Mouse (Mus musculus) megakaryocyte progenitor cell, adult 5-6 weeks (primary cell): ENCODE data around the gene Mt4. TPM values are rescaled to one million over a fixed set of nuclear protein-coding genes. Genes with fewer than 3 reads are reported as not detected.
"Not testable (repeated sequence)": the region's sequence is repeated elsewhere in the genome, so short reads cannot be mapped to it uniquely, and the experiment has no call there.

ENCODE experiments used
- ATAC-seq: replicated peaks from 2 replicates; pipeline ENCODE4 v1.8.0; 2016; ENCODE audit warnings: mild to moderate bottlenecking, moderate TSS enrichment, inconsistent platforms; ENCODE audit not compliant: poor library complexity
- total RNA-seq, 2 experiments: library from RNA; stranded (forward) in 1 of 2; stranded (reverse) in 1 of 2; fragments of 157-497, 149-512 nt in 1 of 2; fragments of 200-1000 nt in 1 of 2; gene quantifications; 2 replicates each; pipeline versions ENCODE4 v1.2.3 to v1.2.4; 2015 to 2017

The Mt4 gene
- total RNA-seq, 2 experiments from 2014 or later = not detected

DNA sequence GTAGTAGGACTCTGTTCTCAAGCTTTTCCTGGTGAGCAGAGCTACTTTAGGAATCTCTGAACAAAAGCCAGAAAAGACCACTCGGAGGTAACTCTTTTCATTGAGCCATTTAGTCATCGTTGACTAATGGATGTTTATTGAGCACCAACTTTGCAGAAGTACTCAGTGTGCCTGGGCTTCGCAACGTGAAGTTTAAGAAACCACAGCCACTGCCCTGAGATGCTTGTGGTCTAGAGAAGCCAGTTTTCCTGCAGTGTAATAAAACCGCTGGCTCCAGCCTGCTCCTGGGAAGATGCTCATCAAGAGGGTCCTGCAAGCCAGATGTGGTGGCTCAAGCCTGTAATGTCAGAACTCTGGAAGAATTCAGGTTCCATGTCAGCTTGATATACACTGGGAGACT, 4.9 kb upstream of the Mt4 start:
- ATAC-seq = no peak

DNA sequence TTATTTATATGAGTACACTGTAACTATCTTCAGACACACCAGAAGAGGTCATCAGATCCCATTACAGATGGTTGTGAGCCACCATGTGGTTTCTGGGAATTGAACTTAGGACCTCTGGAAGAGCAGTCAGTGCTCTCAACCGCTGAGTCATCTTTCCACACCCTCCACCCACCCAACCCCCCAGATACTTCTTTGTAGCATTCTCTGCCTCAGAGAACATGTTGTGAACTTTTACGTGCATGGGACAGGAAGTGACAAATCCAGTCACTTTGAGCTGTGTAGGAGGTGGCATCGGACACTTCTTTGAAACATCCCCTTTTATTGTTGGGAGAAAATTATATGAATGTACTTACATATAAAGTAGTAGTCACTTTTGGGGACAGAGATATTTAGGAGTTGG, 2.4 kb upstream of the Mt4 start:
- ATAC-seq = not testable (repeated sequence)

DNA sequence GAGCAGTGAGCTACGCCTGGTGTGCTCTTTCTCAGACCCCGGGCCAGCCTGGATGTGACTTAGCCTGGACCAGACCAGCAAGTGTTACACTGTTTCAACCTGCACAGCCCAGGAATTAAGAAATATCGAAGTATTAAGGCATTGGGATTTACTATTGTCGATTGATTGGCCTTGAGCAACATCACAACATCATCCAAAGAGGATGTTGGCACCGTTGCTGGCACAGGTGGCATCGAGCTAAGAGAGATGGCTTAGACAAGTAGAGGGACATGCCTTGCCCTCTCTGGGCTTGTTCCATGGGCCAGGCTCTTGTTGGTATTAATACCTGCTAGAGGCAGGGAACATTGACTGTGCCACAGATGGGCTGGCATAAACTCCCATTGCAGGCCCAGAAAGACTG, 1.4 kb upstream of the Mt4 start:
- no peak for ATAC-seq

DNA sequence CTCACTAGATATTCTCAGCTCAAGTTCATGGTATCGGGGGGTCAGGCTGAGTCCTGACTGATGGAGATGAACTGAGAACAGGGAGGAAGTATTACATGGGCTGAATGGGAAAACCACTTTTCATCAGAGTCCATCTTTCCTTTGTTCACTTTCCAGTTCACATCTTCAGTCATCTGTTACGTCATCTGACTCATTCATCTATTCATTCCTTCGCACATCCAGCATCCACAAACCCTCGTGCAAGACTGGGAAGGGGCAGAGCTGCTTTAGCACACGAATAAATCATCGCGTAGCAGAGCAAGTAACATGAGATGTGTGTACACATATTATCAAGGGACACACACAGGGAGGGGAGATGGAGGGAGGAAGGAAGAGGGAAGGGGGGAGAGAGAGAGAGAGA, 805 bp upstream of the Mt4 start:
- no peak for ATAC-seq

DNA sequence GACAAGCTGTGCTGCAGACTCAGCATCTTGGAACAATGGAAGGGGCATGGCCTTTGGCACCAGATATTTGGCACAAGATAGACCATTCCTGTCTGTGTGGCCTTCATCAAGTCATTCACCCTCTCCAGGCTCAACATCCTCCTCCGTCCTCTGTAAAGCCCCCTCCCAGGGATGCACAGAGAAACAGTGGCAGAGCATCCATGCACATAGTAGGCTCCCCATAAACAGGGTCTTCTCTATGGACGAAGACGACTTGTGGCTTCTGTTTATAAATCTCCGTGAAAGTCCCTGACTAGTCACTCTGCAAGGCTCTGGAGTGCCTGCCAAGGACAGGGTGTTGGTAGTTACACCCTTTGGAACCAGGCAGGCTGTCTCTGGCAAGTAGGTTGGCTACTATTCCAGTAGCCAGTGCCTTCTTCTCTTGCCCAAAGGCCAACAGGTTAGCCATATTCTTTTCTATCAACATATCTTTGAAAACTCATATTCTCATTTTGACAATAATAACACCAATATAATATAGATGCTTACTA, 3.3 kb downstream of the Mt4 start:
- ATAC-seq = no peak

DNA sequence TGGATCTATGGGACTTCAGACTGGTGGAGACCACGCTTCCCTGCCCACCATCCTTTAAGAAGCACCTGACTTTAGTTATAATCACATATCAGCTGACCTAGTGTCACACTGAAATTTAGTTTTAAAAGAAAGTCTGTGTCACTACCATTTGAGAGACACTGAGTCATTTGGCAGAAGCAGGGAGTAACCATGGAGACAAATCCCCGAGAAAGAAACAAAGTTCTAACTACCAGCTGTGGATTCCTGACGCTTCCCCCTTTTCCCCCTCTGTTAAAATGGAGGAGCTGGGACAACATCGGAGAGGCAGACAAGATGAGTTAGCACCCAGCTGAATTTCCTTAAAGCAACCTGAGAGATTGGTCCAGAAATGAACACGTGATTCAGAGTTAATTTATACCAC, 11.2 kb downstream of the Mt4 start:
- no peak for ATAC-seq

DNA sequence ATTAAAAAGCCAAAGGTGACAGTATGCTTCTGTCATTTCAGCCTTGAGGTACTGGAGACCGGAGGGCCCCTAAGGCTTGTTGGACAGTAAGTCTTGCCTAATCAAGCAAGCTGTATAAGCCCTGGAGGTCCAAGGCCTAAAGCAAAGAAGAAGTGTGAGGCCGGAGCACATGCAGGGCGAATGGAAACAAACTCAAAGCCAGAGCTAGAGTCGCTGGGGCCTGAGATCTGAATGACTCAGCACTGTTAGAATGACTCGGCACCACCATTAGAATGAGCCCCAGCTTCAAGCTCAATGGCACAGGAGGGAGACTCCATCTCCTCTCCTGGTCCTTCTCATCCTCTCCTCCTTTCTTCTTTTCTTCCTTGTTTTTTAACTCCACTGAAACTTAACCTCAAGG, 13.9 kb downstream of the Mt4 start:
- ATAC-seq = peak; percentile 63

DNA sequence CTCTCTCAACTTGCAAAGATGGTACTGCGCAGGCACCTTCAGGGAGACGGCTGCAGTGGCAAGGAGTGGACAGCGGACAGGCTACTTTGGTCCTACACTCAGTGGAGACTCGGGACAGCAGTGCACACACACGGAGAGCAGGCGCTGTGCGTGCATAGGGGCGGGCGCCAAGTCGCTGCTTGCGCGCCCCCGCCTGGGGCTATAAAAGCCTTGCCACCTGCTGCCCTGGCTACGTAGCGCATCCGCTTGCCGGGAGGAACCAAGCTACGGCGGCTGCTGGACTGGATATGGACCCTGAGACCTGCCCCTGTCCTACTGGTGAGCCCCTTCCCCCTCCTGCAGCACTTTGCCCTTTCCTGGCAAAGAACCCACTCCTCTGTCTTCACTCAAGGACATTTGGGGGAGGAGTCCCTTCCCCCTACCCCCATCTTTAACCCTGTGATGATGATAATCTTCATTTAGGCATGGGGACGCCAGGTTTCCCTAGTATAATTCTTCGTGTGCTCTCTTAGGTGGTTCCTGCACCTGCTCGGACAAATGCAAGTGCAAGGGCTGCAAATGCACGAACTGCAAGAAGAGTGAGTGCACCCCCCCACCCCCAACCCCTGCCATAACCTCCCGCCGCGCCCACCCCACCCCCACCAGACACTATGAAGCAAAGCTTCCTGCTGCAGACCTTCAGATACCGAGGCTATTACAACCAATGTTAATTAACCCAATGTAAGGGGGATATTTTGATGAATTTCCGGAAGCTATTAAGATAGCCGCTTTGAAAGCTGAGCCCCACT, 15.7 kb downstream of the Mt4 start, which contains the start of gene Mt3:
Gene Mt3 (plus strand): TSS at position 95 of the 788 bp plus-strand sequence.
- peak; percentile 90 for ATAC-seq

DNA sequence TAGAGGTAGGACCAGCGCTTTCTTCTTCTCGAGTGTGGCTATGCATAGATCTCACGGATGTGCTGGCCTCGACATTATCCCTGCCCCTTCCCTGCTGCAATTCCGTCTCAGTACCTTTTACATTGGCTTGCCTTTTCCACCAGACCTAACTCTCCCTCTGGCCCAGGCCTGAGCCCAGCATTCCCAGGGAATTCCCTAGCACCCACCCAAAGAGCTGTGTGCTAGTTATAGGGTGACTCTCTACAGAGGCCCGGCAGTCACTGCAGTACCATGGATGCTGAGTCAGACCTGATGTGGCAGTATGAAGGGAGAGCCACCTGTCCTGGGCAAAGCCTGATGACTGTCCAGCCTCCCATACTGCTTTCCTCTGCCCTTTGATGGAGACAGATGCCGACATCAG, 16.5 kb downstream of the Mt4 start:
- ATAC-seq = no peak

DNA sequence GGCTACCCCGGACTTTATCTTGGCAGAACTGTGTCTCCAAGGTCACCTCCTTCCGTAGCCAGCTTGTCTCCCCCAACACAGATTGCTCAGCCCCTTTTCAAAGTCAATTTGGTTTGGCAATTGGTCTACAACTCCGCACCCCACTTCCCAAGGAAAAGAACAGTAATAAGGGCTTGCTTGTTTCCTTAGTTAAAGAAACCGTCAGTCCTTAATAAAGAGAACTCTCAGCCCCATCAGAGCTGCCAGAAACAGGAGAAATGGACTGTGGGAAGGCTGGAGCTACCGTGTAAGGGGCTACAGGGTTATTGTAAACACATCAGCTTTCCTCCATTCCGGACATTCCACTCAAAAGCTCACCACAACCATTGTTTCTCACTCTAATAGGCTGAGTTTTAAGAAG, 17.5 kb downstream of the Mt4 start:
- no peak for ATAC-seq

DNA sequence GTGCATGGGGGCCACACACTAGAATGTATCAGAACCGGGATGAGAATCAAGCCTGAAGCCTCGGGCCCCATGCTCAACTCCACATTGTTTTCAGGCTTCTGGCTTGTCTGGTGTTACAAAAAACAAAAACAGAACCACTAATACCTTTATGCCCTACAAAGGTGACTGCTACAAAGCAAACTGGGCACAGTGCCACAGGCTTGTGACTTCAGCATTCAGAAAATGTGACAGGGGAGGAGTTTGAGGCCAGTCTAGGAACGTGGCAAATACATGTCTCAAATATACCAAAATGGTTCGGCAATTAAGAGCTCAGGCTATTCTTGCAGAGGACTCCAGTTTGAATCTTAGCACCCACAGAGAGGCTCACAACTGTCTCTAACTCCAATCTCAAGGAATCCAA, 19.1 kb downstream of the Mt4 start:
- no peak for ATAC-seq

DNA sequence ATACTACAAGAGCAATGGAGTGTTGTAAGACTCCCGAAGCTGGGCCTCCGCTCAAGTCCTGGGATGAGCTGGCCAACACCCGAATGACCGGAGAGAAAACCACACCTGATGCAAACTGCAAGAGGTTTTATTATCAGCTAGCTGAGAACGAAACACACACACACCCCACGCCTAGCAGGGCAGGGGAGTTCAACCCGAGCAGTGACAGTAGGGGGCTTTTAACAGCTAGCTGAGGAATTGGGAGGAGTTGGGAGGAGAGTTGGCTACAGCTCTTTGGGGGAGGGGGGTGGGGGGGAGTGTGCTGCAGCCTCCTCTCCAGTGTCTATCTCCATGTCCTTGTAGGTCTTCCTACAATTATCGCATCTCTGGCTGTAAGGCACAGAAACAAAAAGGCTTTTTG, 28.8 kb downstream of the Mt4 start:
- ATAC-seq = not testable (repeated sequence)

DNA sequence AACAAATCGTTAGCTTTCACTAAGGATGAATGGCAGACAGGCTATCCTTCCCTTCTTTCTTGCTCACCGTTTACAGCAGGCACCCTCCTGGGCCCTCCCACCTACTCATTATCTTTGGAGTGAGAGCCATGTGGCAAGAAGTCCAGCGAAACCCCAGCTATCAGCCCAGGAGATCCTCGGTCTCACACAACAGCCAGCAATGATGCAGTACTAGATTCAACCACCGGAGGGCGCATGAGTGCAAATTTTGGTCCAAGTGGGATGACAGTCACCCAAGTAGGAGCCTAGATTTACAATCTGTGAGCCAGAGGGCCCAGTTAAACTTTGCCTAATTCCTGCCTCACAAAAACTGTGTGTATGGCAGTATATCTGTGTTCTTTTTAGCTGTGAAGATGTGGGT, 30.2 kb downstream of the Mt4 start:
- peak; percentile 72 for ATAC-seq

DNA sequence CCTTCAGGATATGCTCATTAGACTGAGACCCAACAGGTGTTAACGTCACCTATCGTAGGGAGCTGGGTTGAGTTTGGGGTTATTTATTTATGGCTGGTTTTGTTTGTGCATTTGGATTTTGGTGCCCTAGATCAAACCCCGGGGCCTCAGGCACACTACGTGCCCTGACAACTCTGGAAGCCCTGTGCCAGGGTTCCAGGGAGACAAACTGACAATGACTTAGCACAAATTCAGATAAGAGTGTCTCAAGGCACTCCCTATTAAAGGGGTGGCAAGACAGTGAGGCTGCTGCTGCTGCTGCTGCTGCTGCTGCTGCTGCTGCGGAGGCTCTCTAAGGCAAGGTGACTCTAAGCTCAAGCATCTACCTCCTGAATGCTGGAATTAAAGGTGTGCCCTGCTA, 32.5 kb downstream of the Mt4 start:
- peak; percentile 42 for ATAC-seq

DNA sequence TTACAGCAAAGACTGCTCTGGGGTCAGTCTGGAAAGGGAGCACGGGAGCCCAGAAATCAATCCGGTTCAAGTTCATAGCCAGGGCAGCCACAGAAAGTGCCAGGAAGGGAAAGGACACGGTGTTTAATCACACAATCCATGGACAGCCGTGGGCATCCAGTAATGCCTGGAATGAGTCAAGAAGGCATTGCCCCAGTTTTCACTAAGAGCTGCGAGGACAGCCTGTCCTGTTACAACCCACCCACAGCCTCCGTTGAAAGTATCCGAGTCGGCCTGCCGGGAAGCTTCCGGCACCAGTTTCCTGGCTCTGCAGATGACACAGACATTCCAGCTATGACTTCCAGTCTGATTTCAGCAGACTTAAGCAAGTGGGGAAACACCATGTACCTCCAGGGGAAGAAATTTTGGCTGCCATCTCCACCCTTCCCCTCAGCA, 34.3 kb downstream of the Mt4 start:
- no peak for ATAC-seq

DNA sequence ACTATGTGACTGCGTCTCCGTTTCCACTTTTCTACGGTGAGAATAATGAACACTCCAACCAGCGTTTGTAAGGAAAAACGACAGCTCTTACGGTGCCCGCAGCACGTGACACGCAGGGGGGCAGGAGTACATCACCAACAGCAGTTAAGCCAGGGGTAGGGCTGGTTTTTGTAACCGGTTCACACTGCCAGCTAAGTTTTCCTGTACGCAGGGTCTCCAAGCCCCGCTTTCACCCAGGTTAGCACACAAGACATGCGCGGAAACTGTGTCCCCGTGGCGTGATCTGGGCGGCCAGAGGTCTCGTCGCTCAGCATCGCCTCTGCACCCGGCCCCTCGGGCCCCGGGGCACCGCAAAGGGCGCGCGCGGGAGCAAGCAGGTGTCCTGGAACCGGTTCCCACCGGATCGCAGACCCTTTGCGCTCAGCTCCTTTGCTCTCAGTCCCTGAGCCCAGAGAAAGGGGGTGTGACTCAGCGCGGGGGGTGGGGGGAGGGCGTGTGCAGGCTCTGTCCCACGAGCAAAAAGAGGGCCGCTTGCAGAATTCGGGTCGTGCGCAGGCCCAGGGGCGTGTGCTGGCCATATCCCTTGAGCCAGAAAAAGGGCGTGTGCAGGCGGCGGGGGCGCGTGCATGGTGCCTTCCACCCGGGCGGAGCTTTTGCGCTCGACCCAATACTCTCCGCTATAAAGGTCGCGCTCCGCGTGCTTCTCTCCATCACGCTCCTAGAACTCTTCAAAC, 35.2 kb downstream of the Mt4 start, which contains the start of gene Mt2:
Gene Mt2 (plus strand): TSS at position 590 of the 734 bp plus-strand sequence.
- ATAC-seq = peak; percentile 79

DNA sequence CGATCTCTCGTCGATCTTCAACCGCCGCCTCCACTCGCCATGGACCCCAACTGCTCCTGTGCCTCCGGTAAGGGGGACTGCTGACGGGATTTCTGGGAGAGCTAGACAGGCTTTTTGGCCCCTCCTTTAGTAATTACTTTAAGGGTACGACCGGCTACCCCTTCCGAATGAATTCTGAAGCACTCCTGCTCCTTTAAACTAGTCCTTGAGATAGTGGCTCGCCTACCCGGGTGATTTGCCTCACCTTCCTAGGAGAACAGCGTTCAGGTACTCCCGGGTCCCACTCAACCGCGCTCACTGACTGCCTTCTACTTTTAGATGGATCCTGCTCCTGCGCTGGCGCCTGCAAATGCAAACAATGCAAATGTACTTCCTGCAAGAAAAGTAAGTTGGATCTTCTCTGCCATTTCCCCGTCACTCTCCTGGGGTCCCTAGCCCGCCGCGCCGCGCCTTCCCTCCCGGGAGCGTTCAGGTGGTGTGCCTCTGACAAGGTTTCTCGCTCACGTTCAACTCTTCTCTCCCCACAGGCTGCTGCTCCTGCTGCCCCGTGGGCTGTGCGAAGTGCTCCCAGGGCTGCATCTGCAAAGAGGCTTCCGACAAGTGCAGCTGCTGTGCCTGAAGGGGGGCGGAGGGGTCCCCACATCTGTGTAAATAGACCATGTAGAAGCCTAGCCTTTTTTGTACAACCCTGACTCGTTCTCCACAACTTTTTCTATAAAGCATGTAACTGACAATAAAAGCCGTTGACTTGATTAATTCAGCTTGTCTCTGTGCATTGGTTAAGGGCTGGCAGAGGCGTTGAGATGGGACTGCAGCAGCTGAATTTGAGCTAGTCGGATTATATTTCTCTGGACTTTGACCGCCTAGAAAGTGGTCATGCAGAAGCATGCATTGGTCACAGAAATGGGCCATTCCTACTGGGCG, 36.1 kb downstream of the Mt4 start:
- peak; percentile 7 for ATAC-seq

DNA sequence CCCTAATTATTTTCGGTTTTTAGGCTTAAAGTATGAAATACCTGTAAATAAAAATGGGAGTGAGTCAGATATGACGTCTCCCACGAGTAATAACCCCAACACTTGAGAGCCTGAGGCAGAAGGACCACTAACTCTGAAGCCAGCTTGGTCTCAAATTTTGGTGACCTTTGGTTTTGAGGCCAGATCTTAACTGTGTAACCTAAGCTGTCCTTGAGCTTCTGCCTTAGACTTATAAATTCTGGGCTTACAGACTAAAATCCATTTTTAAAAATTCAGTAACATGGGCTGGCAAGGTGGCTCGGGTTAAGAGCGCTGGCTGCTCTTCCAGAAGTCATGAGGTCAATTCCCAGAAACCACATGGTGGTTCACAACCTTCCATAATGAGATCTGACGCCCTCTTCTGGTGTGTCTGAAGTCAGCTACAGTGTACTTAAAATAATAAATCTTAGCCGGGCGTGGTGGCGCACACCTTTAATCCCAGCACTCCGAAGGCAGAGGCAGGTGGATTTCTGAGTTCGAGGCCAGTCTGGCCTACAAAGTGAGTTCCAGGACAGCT, 36.9 kb downstream of the Mt4 start:
- ATAC-seq = no peak

DNA sequence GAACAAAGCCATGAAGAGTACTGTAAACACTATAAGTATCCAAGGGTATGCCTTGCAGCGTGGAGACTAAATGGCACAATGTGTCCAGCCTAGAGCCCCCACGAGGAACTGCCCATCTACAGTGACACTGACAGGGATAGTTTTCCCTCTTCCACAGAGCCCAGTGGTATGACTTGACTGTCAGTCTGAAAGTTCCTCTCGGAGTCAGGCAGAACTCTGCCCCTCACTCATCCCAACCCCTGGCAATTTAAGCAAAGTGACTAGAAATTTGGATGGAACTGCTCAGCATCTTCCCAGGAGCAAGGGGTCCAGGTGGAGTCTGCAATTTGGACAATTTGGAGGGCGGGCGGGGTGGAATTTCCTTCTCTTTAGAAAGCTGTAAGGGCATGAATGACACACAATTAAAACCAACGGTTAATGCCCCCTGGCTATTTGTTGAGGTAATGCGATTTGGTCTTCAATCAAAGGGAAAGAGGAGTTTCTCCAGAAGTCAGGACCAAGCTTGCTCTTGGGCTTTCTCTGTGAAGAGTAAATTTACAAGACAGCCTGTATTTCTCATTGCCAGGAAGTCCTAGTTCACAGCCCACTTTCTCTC, 37.7 kb downstream of the Mt4 start:
- no peak for ATAC-seq

DNA sequence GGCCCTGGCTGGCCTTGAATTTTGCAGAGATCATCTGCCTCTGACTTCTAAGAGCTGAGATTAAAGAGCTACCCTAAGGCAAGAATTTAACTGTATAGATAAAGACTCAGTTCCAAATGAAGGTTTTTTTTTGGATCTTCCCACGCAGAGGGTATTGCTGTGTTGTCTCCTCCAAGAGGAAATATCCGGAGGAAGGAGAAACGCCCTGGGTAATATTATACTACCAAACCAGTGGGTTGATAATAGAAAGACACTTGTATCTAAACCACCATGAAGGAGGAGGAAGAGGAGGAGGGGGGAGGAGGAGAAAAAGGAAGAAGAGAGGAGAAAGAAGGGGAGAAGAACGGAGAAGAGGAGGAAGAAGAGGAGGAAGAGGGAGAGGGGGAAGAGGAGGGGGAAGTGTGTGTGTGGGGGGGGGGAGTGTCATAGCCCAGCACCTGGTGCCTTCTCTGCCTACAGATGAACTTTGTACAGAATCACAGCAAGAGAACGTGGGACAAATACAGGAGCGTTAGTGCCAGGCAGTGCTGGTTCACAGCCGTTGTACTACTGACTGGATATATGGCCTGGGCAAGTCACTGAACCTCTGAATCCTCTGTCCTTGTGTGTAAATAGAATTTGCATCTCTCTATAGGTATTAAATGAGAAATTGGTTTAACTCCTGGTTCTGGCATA, 40.9 kb downstream of the Mt4 start:
- no peak for ATAC-seq
